Mouse (Mus musculus) cerebellum, adult 2 months (tissue): ENCODE data around the gene Gm10961. TPM values are rescaled to one million over a fixed set of nuclear protein-coding genes. Genes with fewer than 3 reads are reported as not detected.
A peak's percentile ranks its signal among the peaks of the same experiment; 100 is the strongest.

ENCODE experiments used
- DNase-seq, 2 experiments: peaks; one replicate each; pipeline ENCODE4 v3.0.0; 2021
- H3K27ac ChIP-seq: fragments of 200-500 bp; 2 replicates; pipeline ENCODE4 v1.5.1; 2012; ENCODE audit warnings: low read length, control low read depth, inconsistent platforms; ENCODE audit not compliant: insufficient read depth
- H3K27me3 ChIP-seq: fragments of 200-500 bp; 2 replicates; pipeline ENCODE4 v1.6.1; 2012; ENCODE audit warnings: inconsistent platforms, mild to moderate bottlenecking, low read length, moderate library complexity; ENCODE audit not compliant: control insufficient read depth, insufficient read depth
- H3K4me1 ChIP-seq: fragments of 200-500 bp; 2 replicates; pipeline ENCODE4 v1.6.1; 2011; ENCODE audit warnings: low read length; ENCODE audit not compliant: control insufficient read depth, insufficient read depth
- H3K4me3 ChIP-seq: fragments of 200-500 bp; replicated peaks from 2 replicates; pipeline ENCODE3; 2011; ENCODE audit warnings: mild to moderate bottlenecking, low read depth, low read length, control low read depth; ENCODE audit not compliant: insufficient read depth
- CTCF ChIP-seq: fragments of 200-500 bp; IDR thresholded peaks from 2 replicates; pipeline ENCODE4 v1.5.1; 2011; ENCODE audit warnings: low read depth, mild to moderate bottlenecking, control low read depth, low read length, moderate library complexity, borderline replicate concordance; ENCODE audit not compliant: insufficient read depth
- POLR2A ChIP-seq: fragments of 200-500 bp; IDR thresholded peaks from 2 replicates; pipeline ENCODE4 v1.6.1; 2011; ENCODE audit warnings: low read length, control low read depth, borderline replicate concordance; ENCODE audit not compliant: insufficient read depth
- WGBS: fragments of 180-500 bp; shearing (Covaris S2); methylation state at CpG from one replicate; pipeline ENCODE4 v1.1.7; 2018; 5-methylcytosine and 5-hydroxymethylcytosine counted together
- polyA plus RNA-seq: library from polyadenylated mRNA; depleted of rRNA; stranded (reverse); fragments of >200 nt; gene quantifications from 2 replicates; pipeline ENCODE4 v1.2.3, GENCODE M21; 2012; rRNA removed

The Gm10961 gene
- not detected in 2 replicates for polyA plus RNA-seq

GRCm38 (mm10) chr3:107630682-107631522, at the start of gene Gm10961:
TSS of gene Gm10961 (plus strand) at chr3:107631322.
- Histone ChIP-seq H3K27me3 (no peaks in the 10 kb centered on the region), H3K4me3 (peak within 1 kb of the TSS; percentile 63), H3K27ac (peak within 1 kb of the TSS; percentile 72), H3K4me1 (no peaks in the 10 kb centered on the region; the same call in 1 of the 2 replicates)
- peak in 1 of 2 experiments; percentile 63 for DNase-seq
- WGBS = 1% methylated on average over 48 of the region's 48 CpGs
- TF ChIP-seq CTCF (no peak), POLR2A (no peak)

- Histone ChIP-seq H3K27me3 (peaks cover 8% of the 10 kb centered on the region), H3K4me3 (no peak overlapping the region), H3K4me1 (no peaks in the 10 kb centered on the region), H3K27ac (no peak overlapping the region)
- TF ChIP-seq CTCF (no peak), POLR2A (no peak)
- no peak for DNase-seq
- WGBS = 7% methylated on average over 18 of the region's 18 CpGs
Measured at GRCm38 (mm10) chr3:107582130-107582874, 48.8 kb upstream of the Gm10961 start.

- peak in 1 of 2 experiments; percentile 37 for DNase-seq
- Histone ChIP-seq H3K27ac (no peak overlapping the region), H3K4me3 (peak overlapping the region; percentile 21), H3K27me3 (peaks cover 8% of the 10 kb centered on the region), H3K4me1 (no peaks in the 10 kb centered on the region)
- 4% methylated on average over 65 of the region's 65 CpGs for WGBS
- TF ChIP-seq CTCF (no peak), POLR2A (no peak)
Measured at GRCm38 (mm10) chr3:107582875-107583767, 48.0 kb upstream of the Gm10961 start.

- TF ChIP-seq POLR2A (no peak), CTCF (no peak)
- no peak overlapping the region for H3K4me3 ChIP-seq
- no peaks in the 10 kb centered on the region for H3K4me1 ChIP-seq
- no peak for DNase-seq
- H3K27ac ChIP-seq = no peak overlapping the region
- WGBS = 56% methylated on average over 1 of the region's 1 CpGs
- peaks cover 8% of the 10 kb centered on the region for H3K27me3 ChIP-seq
Measured at GRCm38 (mm10) chr3:107583893-107584292, 47.2 kb upstream of the Gm10961 start.

- no peak for DNase-seq
- no peak for TF ChIP-seq POLR2A
- no peak for TF ChIP-seq CTCF
- H3K27me3 ChIP-seq = peaks cover 4% of the 10 kb centered on the region
- H3K27ac ChIP-seq = no peak overlapping the region
- H3K4me3 ChIP-seq = no peak overlapping the region
- no peaks in the 10 kb centered on the region for H3K4me1 ChIP-seq
- WGBS = 68% methylated on average over 6 of the region's 6 CpGs
Measured at GRCm38 (mm10) chr3:107586504-107586903, 44.6 kb upstream of the Gm10961 start.

- TF ChIP-seq POLR2A (no peak), CTCF (no peak)
- no peak overlapping the region for H3K27ac ChIP-seq
- H3K4me3 ChIP-seq = no peak overlapping the region
- H3K27me3 ChIP-seq = peaks cover 12% of the 10 kb centered on the region; the same call in 1 of the 2 replicates
- H3K4me1 ChIP-seq = no peaks in the 10 kb centered on the region; the same call in 1 of the 2 replicates
- DNase-seq = no peak
- 88% methylated on average over 1 of the region's 1 CpGs for WGBS
Measured at GRCm38 (mm10) chr3:107591612-107592011, 39.5 kb upstream of the Gm10961 start.

GRCm38 (mm10) chr3:107593632-107594031, 37.5 kb upstream of the Gm10961 start:
- no peak for DNase-seq
- Histone ChIP-seq H3K4me1 (no peaks in the 10 kb centered on the region; the same call in 1 of the 2 replicates), H3K27ac (no peak overlapping the region), H3K4me3 (no peak overlapping the region), H3K27me3 (peaks cover 21% of the 10 kb centered on the region; the same call in 1 of the 2 replicates)
- TF ChIP-seq CTCF = no peak
- TF ChIP-seq POLR2A = no peak
- WGBS = 99% methylated on average over 2 of the region's 2 CpGs
